Mouse (Mus musculus) inflammation-experienced regulatory T-cells, adult 6 months (primary cell): Measurements from ENCODE around the gene Kcnd3. TPM values are rescaled to one million over a fixed set of nuclear protein-coding genes. Genes with fewer than 3 reads are reported as not detected.
A peak's percentile ranks its signal among the peaks of the same experiment; 100 is the strongest.
"Not testable (repeated sequence)": the region's sequence is repeated elsewhere in the genome, so short reads cannot be mapped to it uniquely, and the experiment has no call there.

Experiments
- ATAC-seq: one replicate; pipeline ENCODE4 v1.8.0; 2017
- polyA plus RNA-seq, 3 experiments: library from polyadenylated mRNA; unstranded; fragments of 100-300 nt; shearing (Covaris generic); gene quantifications; one replicate each; pipeline ENCODE4 v1.2.1; 2017

Kcnd3 gene
- polyA plus RNA-seq, 3 experiments from 2014 or later = not detected

- ATAC-seq = no peak
These were observed 213.1 kb downstream of the Kcnd3 start for GRCm38 (mm10) chr3:105665105-105665765.

GRCm38 (mm10) chr3:105666996-105667523 is 214.9 kb downstream of the Kcnd3 start:
- no peak for ATAC-seq

GRCm38 (mm10) chr3:105668161-105668560 is 216.0 kb downstream of the Kcnd3 start:
- ATAC-seq = no peak

DNA sequence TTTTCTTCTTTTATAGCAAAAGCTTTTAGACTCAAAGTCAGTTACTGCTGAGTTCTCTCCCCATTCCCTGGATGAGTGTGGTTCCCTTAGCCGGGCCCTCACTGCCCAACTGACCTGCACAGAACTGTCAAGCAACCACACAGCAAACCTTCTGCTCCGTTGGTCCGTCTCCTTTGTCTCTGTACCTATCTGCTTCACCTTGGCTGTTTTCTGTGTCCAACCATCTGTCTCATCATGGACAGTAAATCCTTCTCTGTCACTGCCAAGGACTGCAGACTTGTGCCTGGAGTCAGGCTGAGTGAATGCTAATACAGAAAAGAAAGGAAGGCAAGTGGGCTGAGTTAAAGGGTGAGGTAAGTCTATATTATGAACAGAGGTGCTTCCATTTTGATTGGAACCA is 217.6 kb downstream of the Kcnd3 start:
- no peak for ATAC-seq

GRCm38 (mm10) chr3:105670801-105671200 is 218.7 kb downstream of the Kcnd3 start:
- no peak for ATAC-seq

GRCm38 (mm10) chr3:105674595-105675218 is 222.6 kb downstream of the Kcnd3 start:
- ATAC-seq = peak; percentile 85

- peak; percentile 61 for ATAC-seq
These were observed 223.8 kb downstream of the Kcnd3 start for GRCm38 (mm10) chr3:105675932-105676331.

- no peak for ATAC-seq
These were observed 228.2 kb downstream of the Kcnd3 start for GRCm38 (mm10) chr3:105680346-105680745.

DNA sequence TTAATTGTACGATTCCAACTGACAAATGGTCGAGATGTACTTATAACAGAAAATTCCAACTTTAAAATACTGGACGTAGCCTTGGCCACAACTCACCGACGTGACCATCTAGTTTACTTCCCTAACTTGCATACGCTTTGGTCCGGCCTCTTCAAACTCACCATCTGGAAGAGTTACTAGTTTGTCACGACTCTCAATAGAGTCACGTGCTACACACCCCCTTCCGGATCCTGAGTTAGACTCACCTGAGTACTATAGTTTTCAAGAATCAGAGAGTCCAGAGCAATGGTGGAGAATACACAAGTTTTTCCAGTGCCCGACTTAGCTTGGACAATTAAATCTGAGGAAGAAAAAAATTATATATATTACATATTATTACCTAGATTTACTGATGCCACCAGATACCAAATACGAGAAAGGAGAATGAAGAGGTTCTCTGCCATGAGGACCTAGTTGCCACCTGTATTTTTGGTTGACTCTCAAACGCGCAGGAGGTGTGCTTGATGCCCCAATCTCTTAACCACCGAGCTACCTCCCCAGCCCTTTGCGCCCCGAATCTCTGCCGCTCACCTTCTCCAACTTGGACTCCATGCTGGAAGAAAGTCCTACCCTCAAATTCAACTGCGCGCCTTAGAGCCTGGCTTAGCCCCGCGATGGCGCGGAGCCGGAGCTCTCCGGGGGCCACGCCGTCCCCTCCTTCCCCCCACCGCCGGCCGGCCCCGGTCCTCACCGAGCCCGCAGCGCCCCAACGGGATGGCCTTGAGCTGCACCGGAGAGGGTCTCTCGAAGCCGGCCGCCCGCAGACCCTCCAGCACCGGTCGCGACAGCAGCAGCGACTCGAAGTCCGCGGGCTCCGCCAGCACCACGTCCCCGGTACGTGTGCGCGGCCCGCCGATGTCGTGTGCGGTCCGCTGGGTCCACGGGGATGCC is 234.5 kb downstream of the Kcnd3 start:
- ATAC-seq = no peak

- ATAC-seq = peak; percentile 92
These were observed 235.4 kb downstream of the Kcnd3 start, which contains the start of gene Ddx20 for GRCm38 (mm10) chr3:105687324-105688060. Ddx20 (minus strand) TSS chr3:105687574.

DNA sequence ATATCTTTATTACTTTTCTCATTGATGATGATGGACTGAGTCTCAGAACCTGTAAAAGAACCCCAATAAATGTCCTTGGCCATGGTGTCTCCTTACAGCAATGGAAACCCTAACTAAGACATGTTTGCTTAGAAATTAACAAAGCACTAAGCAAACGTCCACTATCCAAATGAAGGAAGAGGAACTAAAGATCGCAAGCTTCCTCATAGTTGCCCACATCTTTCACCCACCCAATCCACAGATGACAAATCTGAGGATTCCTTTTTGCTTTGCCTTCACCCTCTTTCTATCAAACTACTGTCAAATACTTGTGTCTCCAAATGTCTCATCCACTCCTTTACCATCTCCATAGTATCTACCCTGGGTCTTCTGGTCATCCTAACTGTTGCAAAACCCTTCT is 236.4 kb downstream of the Kcnd3 start:
- no peak for ATAC-seq

DNA sequence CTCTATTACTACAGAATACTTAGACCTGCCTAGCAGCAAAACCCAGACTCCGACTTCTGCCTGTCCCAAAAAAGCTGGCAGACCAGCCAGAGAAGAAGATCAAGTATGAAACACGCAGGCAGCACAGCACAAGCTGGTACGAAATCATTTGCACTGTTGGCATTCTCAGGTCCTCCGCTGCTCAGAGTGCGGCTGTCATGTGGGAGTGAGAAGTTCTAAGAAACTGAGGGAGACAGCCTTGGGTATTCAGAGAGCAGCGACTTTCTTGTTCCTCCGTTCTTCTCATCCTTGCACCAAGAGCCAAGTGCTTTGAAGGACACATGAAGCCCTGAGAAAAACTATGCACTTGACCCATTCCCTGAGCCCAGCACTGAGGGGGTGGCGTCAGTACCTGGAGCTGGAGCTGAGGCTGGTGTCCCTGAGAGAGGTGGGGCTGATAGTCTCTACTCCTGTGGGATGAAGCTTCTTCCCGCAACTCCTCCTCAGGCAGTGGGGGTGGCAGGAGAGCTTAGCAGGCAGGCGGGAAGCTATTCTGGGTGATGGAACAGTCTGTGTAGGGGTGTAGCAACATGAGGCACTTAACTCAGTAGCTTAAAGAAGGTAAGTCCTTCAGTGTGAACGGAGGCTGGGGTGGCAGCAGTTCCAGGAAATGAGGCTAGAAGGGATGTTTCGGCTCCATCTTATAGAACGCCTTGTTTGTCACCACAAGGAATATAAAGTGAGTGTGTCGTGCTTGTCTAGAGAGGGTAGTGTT is 241.4 kb downstream of the Kcnd3 start:
- ATAC-seq = no peak

DNA sequence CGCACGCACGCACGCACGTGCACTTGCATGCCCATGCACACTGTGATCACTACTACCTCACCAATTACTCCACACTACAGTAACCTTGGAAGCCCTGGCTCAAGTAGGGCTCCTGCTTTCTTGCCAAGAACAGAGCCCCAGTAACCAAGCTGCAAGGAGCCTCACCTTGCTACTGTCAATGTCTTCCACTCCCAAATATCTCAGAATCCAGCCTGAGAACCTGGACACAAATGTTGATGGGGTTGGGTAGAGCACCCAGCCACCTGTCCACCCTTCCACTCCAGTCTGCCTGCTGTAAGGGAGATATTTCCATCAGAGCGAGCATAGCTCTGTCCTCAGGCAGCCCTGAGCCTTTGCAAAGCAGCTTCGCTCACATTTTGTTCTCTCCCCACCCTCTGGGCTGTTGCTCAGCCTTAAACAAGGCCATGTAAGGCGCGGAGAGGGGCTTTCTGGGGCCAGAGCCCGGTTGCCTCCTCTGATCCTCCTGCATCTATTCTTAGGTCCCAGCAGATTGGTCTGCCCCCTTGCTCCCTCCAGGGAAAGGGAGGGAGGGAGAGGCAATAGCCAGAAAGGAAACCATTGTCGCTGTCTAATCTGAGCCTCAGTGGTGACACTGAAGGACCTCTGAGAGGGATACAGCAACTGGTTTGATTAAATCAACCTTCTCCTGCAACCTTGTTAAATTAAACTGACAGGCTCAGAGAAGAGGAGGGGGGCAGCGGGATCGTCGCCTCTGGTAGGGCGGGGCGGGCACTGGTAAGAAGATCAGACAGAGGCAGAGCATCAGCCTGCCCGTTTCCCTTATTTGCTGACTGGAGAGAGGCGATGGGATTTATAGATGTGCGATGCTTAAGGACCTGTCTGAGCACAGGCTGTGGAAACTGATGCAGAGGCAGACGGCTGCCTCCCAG is 243.6 kb downstream of the Kcnd3 start:
- no peak for ATAC-seq

DNA sequence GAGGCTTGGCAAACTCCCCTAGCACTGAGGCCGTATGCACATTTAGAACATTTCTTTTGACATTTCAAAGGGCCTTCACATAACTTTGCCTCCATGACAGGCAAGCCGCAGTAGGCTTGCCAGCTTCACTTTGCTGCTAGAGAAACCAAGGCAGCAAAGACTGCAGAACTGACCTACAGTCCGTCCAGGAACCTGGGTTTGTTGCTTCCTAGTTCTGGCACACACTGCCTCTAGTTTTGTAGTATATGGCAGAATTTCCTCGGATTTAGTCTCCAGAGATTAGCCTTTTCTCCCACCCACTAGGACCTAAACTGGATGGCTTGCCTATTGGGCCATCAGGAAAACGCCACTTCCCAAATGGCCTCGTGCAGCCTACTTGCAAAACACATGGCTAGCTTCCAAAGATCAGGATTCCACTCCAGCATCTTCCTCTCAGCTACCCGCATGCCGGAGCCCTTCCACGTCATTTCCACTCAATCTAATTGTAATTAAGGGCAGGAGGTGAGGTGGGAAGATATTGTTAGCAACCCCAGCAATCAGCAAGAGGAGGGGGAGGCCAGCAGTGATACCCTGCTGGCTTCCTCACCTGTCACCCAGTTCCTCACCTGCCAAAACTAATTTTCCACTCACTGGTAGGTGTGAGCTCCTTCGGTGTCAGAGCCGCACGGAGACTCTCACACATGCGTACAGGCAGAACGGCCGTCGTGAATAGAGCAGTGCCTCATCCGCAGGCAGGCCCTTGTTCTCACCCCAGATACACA is 244.4 kb downstream of the Kcnd3 start:
- ATAC-seq = no peak

GRCm38 (mm10) chr3:105697148-105697441 is 245.0 kb downstream of the Kcnd3 start:
- ATAC-seq = no peak

- no peak for ATAC-seq
These were observed 246.2 kb downstream of the Kcnd3 start for GRCm38 (mm10) chr3:105698311-105698710.

GRCm38 (mm10) chr3:105699241-105699933 is 247.3 kb downstream of the Kcnd3 start:
- ATAC-seq = no peak

DNA sequence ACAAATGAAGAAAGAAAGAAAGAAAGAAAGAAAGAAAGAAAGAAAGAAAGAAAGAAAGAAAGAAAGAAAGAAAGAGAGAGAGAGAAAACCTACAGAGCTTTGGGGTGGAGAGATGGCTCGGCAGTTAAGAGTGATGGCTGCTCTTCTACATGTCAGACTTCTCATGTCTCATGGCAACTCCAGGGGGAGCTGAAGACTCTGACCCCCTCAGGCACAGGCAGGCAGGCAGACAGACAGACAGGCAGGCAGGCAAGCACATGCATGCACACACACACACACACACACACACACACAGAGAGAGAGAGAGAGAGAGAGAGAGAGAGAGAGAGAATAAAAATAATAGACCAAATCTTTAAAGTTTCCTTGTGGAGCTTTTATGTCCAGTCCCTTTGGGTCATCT is 248.7 kb downstream of the Kcnd3 start:
- not testable (repeated sequence) for ATAC-seq

- no peak for ATAC-seq
These were observed 249.3 kb downstream of the Kcnd3 start for GRCm38 (mm10) chr3:105701399-105701798.
